Mouse (Mus musculus) limb, embryonic 15.5 days (tissue): ENCODE data around the gene Ogn. TPM values are rescaled to one million over a fixed set of nuclear protein-coding genes. Genes with fewer than 3 reads are reported as not detected.

ENCODE experiments used
- ATAC-seq: fragments of 200-750 bp; cut with Nextera tagmentation; 2 replicates; pipeline ENCODE4 v1.8.0; 2017; ENCODE audit warnings: low read depth, moderate TSS enrichment; ENCODE audit not compliant: insufficient number of reproducible peaks, low FRiP score, low TSS enrichment
- H3K27ac ChIP-seq: fragments of 300-500 bp; sonication (generic); 2 replicates; pipeline ENCODE4 v1.5.1; 2015; ENCODE audit warnings: moderate library complexity, mild to moderate bottlenecking, inconsistent platforms
- H3K27me3 ChIP-seq: fragments of 300-500 bp; sonication (generic); 2 replicates; pipeline ENCODE4 v1.6.1; 2015; ENCODE audit warnings: inconsistent platforms
- H3K36me3 ChIP-seq: fragments of 300-500 bp; sonication (generic); 2 replicates; pipeline ENCODE4 v1.6.1; 2015; ENCODE audit warnings: inconsistent platforms
- H3K4me1 ChIP-seq: fragments of 300-500 bp; sonication (generic); 2 replicates; pipeline ENCODE4 v1.6.1; 2015; ENCODE audit warnings: inconsistent platforms
- H3K4me2 ChIP-seq: fragments of 300-500 bp; sonication (generic); 2 replicates; pipeline ENCODE4 v1.6.1; 2015; ENCODE audit warnings: mild to moderate bottlenecking, inconsistent platforms
- H3K4me3 ChIP-seq: fragments of 300-500 bp; sonication (generic); 2 replicates; pipeline ENCODE4 v1.5.1; 2015; ENCODE audit warnings: mild to moderate bottlenecking, inconsistent platforms
- H3K9ac ChIP-seq: fragments of 300-500 bp; sonication (generic); 2 replicates; pipeline ENCODE4 v1.6.1; 2015; ENCODE audit warnings: inconsistent platforms
- H3K9me3 ChIP-seq: fragments of 300-500 bp; sonication (generic); 2 replicates; pipeline ENCODE4 v1.6.1; 2016; ENCODE audit warnings: inconsistent platforms
- WGBS: fragments of 180-500 bp; shearing (Covaris S2); methylation state at CpG from one replicate; pipeline ENCODE4 v1.1.7; 2015; 5-methylcytosine and 5-hydroxymethylcytosine counted together
- polyA plus RNA-seq: library from polyadenylated mRNA; unstranded; fragments of >200 nt; fragmentation: Nextera tagmentation; extraction: Ambion mirVana; gene quantifications from 2 replicates; pipeline ENCODE4 v1.2.1, GENCODE M21; 2015

The Ogn gene
- polyA plus RNA-seq, 1 experiment from 2014 or later = 324 TPM

- ATAC-seq = peak; percentile 65; the same call in 1 of the 2 replicates
- no peak overlapping the region for H3K9ac ChIP-seq
Observed at GRCm38 (mm10) chr13:49608589-49609322, 910 bp downstream of the Ogn start.

GRCm38 (mm10) chr13:49617021-49617420, 9.2 kb downstream of the Ogn start:
- ATAC-seq = no peak
- Histone ChIP-seq H3K36me3 (peaks cover 29% of the 10 kb centered on the region), H3K4me3 (no peak overlapping the region), H3K9me3 (no peaks in the 10 kb centered on the region), H3K27ac (no peak overlapping the region), H3K27me3 (no peaks in the 10 kb centered on the region), H3K4me2 (no peak overlapping the region), H3K4me1 (0 out of 2 replicates have a peak, but pooled peaks cover 4% of the 10 kb centered on the region), H3K9ac (no peak overlapping the region)
- 93% methylated on average over 3 of the region's 3 CpGs for WGBS

More at GRCm38 (mm10) chr13:49608589-49609322, 910 bp downstream of the Ogn start:
- Histone ChIP-seq H3K27ac (peak overlapping the region; percentile 83), H3K4me3 (peak overlapping the region; percentile 37), H3K4me1 (no peaks in the 10 kb centered on the region), H3K4me2 (0 out of 2 replicates have a peak overlapping the region, but pooled peaks have one; percentile 10), H3K36me3 (no peaks in the 10 kb centered on the region; the same call in 1 of the 2 replicates), H3K9me3 (no peaks in the 10 kb centered on the region), H3K27me3 (no peaks in the 10 kb centered on the region)
- 25% methylated on average over 4 of the region's 4 CpGs for WGBS

- peaks cover 32% of the 10 kb centered on the region for H3K36me3 ChIP-seq
- H3K9ac ChIP-seq = no peak overlapping the region
- no peaks in the 10 kb centered on the region for H3K27me3 ChIP-seq
- no peak overlapping the region for H3K4me3 ChIP-seq
- 0 out of 2 replicates have a peak, but pooled peaks cover 4% of the 10 kb centered on the region for H3K4me1 ChIP-seq
- H3K4me2 ChIP-seq = no peak overlapping the region
- ATAC-seq = no peak
- H3K27ac ChIP-seq = no peak overlapping the region
- no peaks in the 10 kb centered on the region for H3K9me3 ChIP-seq
Observed at GRCm38 (mm10) chr13:49618365-49618764, 10.5 kb downstream of the Ogn start.

GRCm38 (mm10) chr13:49623216-49623615, 15.4 kb downstream of the Ogn start:
- no peak overlapping the region for H3K4me2 ChIP-seq
- no peak for ATAC-seq
- H3K4me1 ChIP-seq = no peaks in the 10 kb centered on the region
- WGBS = 79% methylated on average over 1 of the region's 1 CpGs
- no peak overlapping the region for H3K27ac ChIP-seq
- no peak overlapping the region for H3K9ac ChIP-seq
- no peaks in the 10 kb centered on the region for H3K27me3 ChIP-seq
- no peaks in the 10 kb centered on the region for H3K9me3 ChIP-seq
- no peak overlapping the region for H3K4me3 ChIP-seq
- H3K36me3 ChIP-seq = peaks cover 21% of the 10 kb centered on the region

GRCm38 (mm10) chr13:49628167-49628566, 20.3 kb downstream of the Ogn start:
- H3K27me3 ChIP-seq = no peaks in the 10 kb centered on the region
- H3K9ac ChIP-seq = no peak overlapping the region
- H3K27ac ChIP-seq = no peak overlapping the region
- H3K4me2 ChIP-seq = no peak overlapping the region
- 0 out of 2 replicates have a peak, but pooled peaks cover 2% of the 10 kb centered on the region for H3K36me3 ChIP-seq
- H3K9me3 ChIP-seq = no peaks in the 10 kb centered on the region
- no peak overlapping the region for H3K4me3 ChIP-seq
- no peaks in the 10 kb centered on the region for H3K4me1 ChIP-seq
- no peak for ATAC-seq

- H3K9me3 ChIP-seq = no peaks in the 10 kb centered on the region
- H3K27me3 ChIP-seq = no peaks in the 10 kb centered on the region
- no peaks in the 10 kb centered on the region for H3K4me1 ChIP-seq
- 87% methylated on average over 2 of the region's 2 CpGs for whole genome bisulfite sequencing
- H3K9ac ChIP-seq = no peak overlapping the region
- ATAC-seq = no peak
- H3K27ac ChIP-seq = 0 out of 2 replicates have a peak overlapping the region, but pooled peaks have one; percentile 17
- no peak overlapping the region for H3K4me3 ChIP-seq
- no peak overlapping the region for H3K4me2 ChIP-seq
- H3K36me3 ChIP-seq = no peaks in the 10 kb centered on the region
Observed at GRCm38 (mm10) chr13:49629076-49629475, 21.2 kb downstream of the Ogn start.

GRCm38 (mm10) chr13:49639965-49640364, 32.1 kb downstream of the Ogn start:
- no peaks in the 10 kb centered on the region for H3K27me3 ChIP-seq
- H3K36me3 ChIP-seq = no peaks in the 10 kb centered on the region
- no peak overlapping the region for H3K27ac ChIP-seq
- 0 out of 2 replicates have a peak, but pooled peaks cover 3% of the 10 kb centered on the region for H3K4me1 ChIP-seq
- no peak overlapping the region for H3K4me2 ChIP-seq
- no peak overlapping the region for H3K4me3 ChIP-seq
- 92% methylated on average over 2 of the region's 2 CpGs for WGBS
- H3K9me3 ChIP-seq = no peaks in the 10 kb centered on the region
- no peak overlapping the region for H3K9ac ChIP-seq
- ATAC-seq = no peak

- Histone ChIP-seq H3K9ac (no peak overlapping the region), H3K27ac (no peak overlapping the region), H3K36me3 (no peaks in the 10 kb centered on the region), H3K4me2 (no peak overlapping the region), H3K27me3 (no peaks in the 10 kb centered on the region), H3K4me1 (0 out of 2 replicates have a peak, but pooled peaks cover 3% of the 10 kb centered on the region), H3K9me3 (no peaks in the 10 kb centered on the region), H3K4me3 (no peak overlapping the region)
- 74% methylated on average over 6 of the region's 6 CpGs for WGBS
- ATAC-seq = no peak
Observed at GRCm38 (mm10) chr13:49642650-49643049, 34.8 kb downstream of the Ogn start.

GRCm38 (mm10) chr13:49643669-49644362, 36.0 kb downstream of the Ogn start:
- Histone ChIP-seq H3K4me3 (no peak overlapping the region), H3K4me1 (0 out of 2 replicates have a peak, but pooled peaks cover 3% of the 10 kb centered on the region)

GRCm38 (mm10) chr13:49644731-49645529, 37.1 kb downstream of the Ogn start:
- no peak for ATAC-seq

More at GRCm38 (mm10) chr13:49643669-49644362, 36.0 kb downstream of the Ogn start:
- Histone ChIP-seq H3K4me2 (no peak overlapping the region), H3K36me3 (no peaks in the 10 kb centered on the region), H3K9me3 (no peaks in the 10 kb centered on the region), H3K27ac (no peak overlapping the region), H3K27me3 (no peaks in the 10 kb centered on the region), H3K9ac (no peak overlapping the region)
- no peak for ATAC-seq

GRCm38 (mm10) chr13:49646019-49646418, 38.2 kb downstream of the Ogn start:
- Histone ChIP-seq H3K4me2 (no peak overlapping the region), H3K36me3 (no peaks in the 10 kb centered on the region), H3K4me1 (0 out of 2 replicates have a peak, but pooled peaks cover 3% of the 10 kb centered on the region), H3K9ac (no peak overlapping the region), H3K4me3 (no peak overlapping the region), H3K27ac (no peak overlapping the region), H3K27me3 (no peaks in the 10 kb centered on the region), H3K9me3 (no peaks in the 10 kb centered on the region)
- ATAC-seq = no peak
- WGBS = 66% methylated on average over 1 of the region's 1 CpGs

More at GRCm38 (mm10) chr13:49644731-49645529, 37.1 kb downstream of the Ogn start:
- no peaks in the 10 kb centered on the region for H3K36me3 ChIP-seq
- no peaks in the 10 kb centered on the region for H3K27me3 ChIP-seq
- no peak overlapping the region for H3K4me2 ChIP-seq
- no peaks in the 10 kb centered on the region for H3K9me3 ChIP-seq
- H3K4me1 ChIP-seq = 0 out of 2 replicates have a peak, but pooled peaks cover 3% of the 10 kb centered on the region
- H3K9ac ChIP-seq = no peak overlapping the region
- H3K4me3 ChIP-seq = no peak overlapping the region
- H3K27ac ChIP-seq = no peak overlapping the region
- 69% methylated on average over 2 of the region's 2 CpGs for WGBS
